Mouse (Mus musculus) ES-E14 (cell line): ENCODE data around the gene Aldh3a1. TPM values are rescaled to one million over a fixed set of nuclear protein-coding genes. Genes with fewer than 3 reads are reported as not detected.

Experiments
- DNase-seq: peaks from one replicate; pipeline ENCODE4 v3.0.0-alpha.2; 2013; ENCODE audit warnings: low read depth, low spot score
- H3K27ac ChIP-seq: 2 replicates; pipeline ENCODE4 v1.5.1; 2012; ENCODE audit warnings: low read depth, mild to moderate bottlenecking, low read length, moderate library complexity, mixed read lengths; ENCODE audit not compliant: poor library complexity, insufficient read depth, severe bottlenecking
- H3K36me3 ChIP-seq: 2 replicates; pipeline ENCODE4 v1.6.1; 2012; ENCODE audit warnings: mild to moderate bottlenecking, low read length, moderate library complexity, mixed read lengths; ENCODE audit not compliant: control insufficient read depth, poor library complexity, insufficient read depth, severe bottlenecking
- H3K4me1 ChIP-seq, 2 experiments: fragments of 150-350 bp in 1 of 2; sonication (generic) in 1 of 2; 2 replicates each; pipeline ENCODE4 v1.6.1; 2012; ENCODE audit warnings: low read length in 2 of 2, mild to moderate bottlenecking in 1 of 2, mixed read lengths in 1 of 2; ENCODE audit not compliant: control insufficient read depth in 2 of 2, insufficient read depth in 2 of 2, poor library complexity in 1 of 2
- H3K4me3 ChIP-seq, 2 experiments: fragments of 150-350 bp in 1 of 2; sonication (generic) in 1 of 2; 2 replicates each; pipeline ENCODE4 v1.5.1; 2012; ENCODE audit warnings: low read length in 2 of 2, low read depth in 1 of 2, mild to moderate bottlenecking in 1 of 2, mixed read lengths in 1 of 2; ENCODE audit not compliant: insufficient read depth in 1 of 2, poor library complexity in 1 of 2, severe bottlenecking in 1 of 2
- H3K9ac ChIP-seq: 2 replicates; pipeline ENCODE4 v1.6.1; 2012; ENCODE audit warnings: low read depth, mild to moderate bottlenecking, low read length, mixed read lengths; ENCODE audit not compliant: poor library complexity, insufficient read depth, severe bottlenecking
- H3K9me3 ChIP-seq: fragments of 150-350 bp; sonication (generic); 2 replicates; pipeline ENCODE4 v1.6.1; 2012; ENCODE audit warnings: low read depth, mild to moderate bottlenecking, low read length; ENCODE audit not compliant: control insufficient read depth, insufficient read depth
- CHD2 ChIP-seq: IDR thresholded peaks from 2 replicates; pipeline ENCODE4 v1.6.1; 2014; ENCODE audit warnings: mild to moderate bottlenecking, low read depth, low read length, inconsistent platforms
- HCFC1 ChIP-seq: IDR thresholded peaks from 2 replicates; pipeline ENCODE4 v1.6.1; 2012; ENCODE audit warnings: low read length, inconsistent platforms, borderline replicate concordance; ENCODE audit not compliant: insufficient read depth
- MAFK ChIP-seq: IDR thresholded peaks from 2 replicates; pipeline ENCODE4 v1.6.1; 2014; ENCODE audit warnings: mild to moderate bottlenecking, low read depth, low read length, inconsistent platforms; ENCODE audit not compliant: insufficient read depth
- ZC3H11A ChIP-seq: IDR thresholded peaks from 2 replicates; pipeline ENCODE4 v1.6.1; 2012; ENCODE audit warnings: low read depth, mild to moderate bottlenecking, inconsistent platforms, low read length, borderline replicate concordance
- ZNF384 ChIP-seq: IDR thresholded peaks from 2 replicates; pipeline ENCODE4 v1.6.1; 2012; ENCODE audit warnings: low read depth, low read length, inconsistent platforms
- in situ Hi-C, 2 experiments: fragments of 600-800 bp; cut with MboI; formaldehyde crosslinking; loops; one replicate each; pipeline ENCODE4 v1.15.1; 2025; ENCODE audit warnings: low sequenced_read_pairs in 2 of 2, inconsistent platforms in 1 of 2; ENCODE audit not compliant: unreplicated experiment in 2 of 2
- total RNA-seq: library from RNA; depleted of rRNA; stranded (reverse); fragments of 300-350 nt; gene quantifications from 2 replicates; pipeline ENCODE4 v1.2.3, GENCODE M21; 2012

Gene Aldh3a1
- total RNA-seq, 1 experiment: 1.2 TPM

DNA sequence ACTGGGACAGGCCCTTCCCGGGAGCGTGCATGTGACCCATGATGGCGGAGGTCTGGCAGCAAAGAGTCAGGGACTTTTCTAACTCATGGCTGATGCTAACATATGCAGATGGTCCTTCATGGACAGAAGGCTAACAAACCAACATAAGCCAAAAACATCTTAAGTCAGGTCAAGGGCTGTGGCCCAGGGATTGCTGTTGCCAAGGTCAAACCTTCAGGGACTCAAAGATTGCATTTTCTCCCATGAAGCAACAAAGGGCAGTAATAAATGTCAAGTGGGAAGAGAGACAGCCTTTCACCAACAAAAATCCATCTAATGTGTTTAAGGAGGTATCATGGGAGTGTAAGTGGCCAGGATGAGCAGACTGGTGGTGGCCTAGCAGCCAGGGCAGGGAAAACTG is 1.2 kb upstream of the Aldh3a1 start:
- H3K27ac ChIP-seq: no peak overlapping the region
- H3K9ac ChIP-seq: no peak overlapping the region
- H3K36me3 ChIP-seq: no peaks in the 10 kb centered on the region
- H3K9me3 ChIP-seq: no peaks in the 10 kb centered on the region
- in situ Hi-C loops: no loop called here
- DNase-seq: no peak
- H3K4me3 ChIP-seq: no peak overlapping the region
- TF ChIP-seq ZNF384 (no peak), ZC3H11A (no peak), CHD2 (no peak), HCFC1 (no peak), MAFK (no peak)
- no peaks in the 10 kb centered on the region for H3K4me1 ChIP-seq

- Histone ChIP-seq H3K27ac (no peak overlapping the region), H3K36me3 (no peaks in the 10 kb centered on the region), H3K4me3 (no peak overlapping the region), H3K4me1 (peaks cover 2 to 9% of the 10 kb centered on the region in 2 experiments; a peak in 1 of 4 replicates), H3K9me3 (no peaks in the 10 kb centered on the region), H3K9ac (no peak overlapping the region)
- TF ChIP-seq MAFK: no peak
- no peak for TF ChIP-seq ZC3H11A
- no peak for TF ChIP-seq HCFC1
- no peak for TF ChIP-seq CHD2
- TF ChIP-seq ZNF384: no peak
- DNase-seq: no peak
- in situ Hi-C loops: no loop called here
These were observed 979 bp downstream of the Aldh3a1 start for GRCm38 (mm10) chr11:61208316-61208715.

- Histone ChIP-seq H3K4me3 (peak overlapping the region in 1 of 2 experiments; percentile 11; a peak in 1 of 4 replicates), H3K9me3 (no peaks in the 10 kb centered on the region), H3K9ac (no peak overlapping the region), H3K4me1 (peaks cover 3 to 24% of the 10 kb centered on the region in 2 experiments; a peak in 3 of 4 replicates), H3K36me3 (no peaks in the 10 kb centered on the region), H3K27ac (no peak overlapping the region)
- no peak for TF ChIP-seq MAFK
- TF ChIP-seq ZNF384: no peak
- TF ChIP-seq CHD2: no peak
- no peak for TF ChIP-seq ZC3H11A
- no peak for TF ChIP-seq HCFC1
- DNase-seq: no peak
- in situ Hi-C loops: no loop called here
These were observed 4.8 kb downstream of the Aldh3a1 start for GRCm38 (mm10) chr11:61212102-61212501.

DNA sequence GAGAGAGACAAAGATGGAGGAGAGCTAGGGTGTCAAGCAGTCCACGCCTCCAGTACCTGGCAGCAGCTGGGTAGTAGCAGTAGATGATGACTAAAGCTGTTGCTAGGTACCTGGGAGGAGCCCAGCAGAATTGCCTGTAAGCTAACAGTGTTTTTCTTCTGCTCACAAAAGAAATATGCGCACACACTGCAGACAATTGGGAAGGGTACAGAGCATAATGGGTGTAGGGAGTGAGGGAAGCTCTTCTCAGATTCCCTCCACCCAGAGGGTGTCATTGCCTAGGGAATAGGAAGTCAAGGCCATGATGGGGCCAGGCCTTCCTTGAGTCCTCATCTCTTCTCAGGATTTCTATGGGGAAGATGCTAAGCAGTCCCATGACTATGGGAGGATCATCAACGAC is 8.6 kb downstream of the Aldh3a1 start:
- Histone ChIP-seq H3K4me3 (no peak overlapping the region), H3K27ac (no peak overlapping the region), H3K36me3 (no peaks in the 10 kb centered on the region), H3K4me1 (peaks cover 3 to 24% of the 10 kb centered on the region in 2 experiments; a peak in 3 of 4 replicates), H3K9ac (no peak overlapping the region), H3K9me3 (no peaks in the 10 kb centered on the region)
- DNase-seq: peak; percentile 35
- TF ChIP-seq ZNF384 (no peak), MAFK (no peak), HCFC1 (no peak), CHD2 (no peak), ZC3H11A (no peak)
- in situ Hi-C loops: no loop called here
